Mouse (Mus musculus) liver, embryonic 15.5 days (tissue): ENCODE data around the gene Catsperz. TPM values are rescaled to one million over a fixed set of nuclear protein-coding genes. Genes with fewer than 3 reads are reported as not detected.

ENCODE experiments used
- ATAC-seq: fragments of 200-750 bp; cut with Nextera tagmentation; 2 replicates; pipeline ENCODE4 v1.8.0; 2017; ENCODE audit warnings: moderate number of reproducible peaks, mild to moderate bottlenecking, moderate library complexity; ENCODE audit not compliant: insufficient read depth
- H3K27ac ChIP-seq: fragments of 300-500 bp; sonication (generic); replicated peaks from 2 replicates; pipeline ENCODE4 v1.5.1; 2015; ENCODE audit warnings: mild to moderate bottlenecking, inconsistent platforms
- H3K27me3 ChIP-seq: fragments of 300-500 bp; sonication (generic); 2 replicates; pipeline ENCODE4 v1.6.1; 2015; ENCODE audit warnings: mild to moderate bottlenecking, inconsistent platforms
- H3K36me3 ChIP-seq: fragments of 300-500 bp; sonication (generic); replicated peaks from 2 replicates; pipeline ENCODE4 v1.6.1; 2015; ENCODE audit warnings: moderate library complexity, mild to moderate bottlenecking, inconsistent platforms
- H3K4me1 ChIP-seq: fragments of 300-500 bp; sonication (generic); replicated peaks from 2 replicates; pipeline ENCODE4 v1.6.1; 2015; ENCODE audit warnings: inconsistent platforms
- H3K4me2 ChIP-seq: fragments of 300-500 bp; sonication (generic); 2 replicates; pipeline ENCODE4 v1.6.1; 2015; ENCODE audit warnings: moderate library complexity, mild to moderate bottlenecking, inconsistent platforms
- H3K4me3 ChIP-seq: fragments of 300-500 bp; sonication (generic); replicated peaks from 2 replicates; pipeline ENCODE4 v1.5.1; 2015; ENCODE audit warnings: mild to moderate bottlenecking, inconsistent platforms
- H3K9ac ChIP-seq: fragments of 300-500 bp; sonication (generic); 2 replicates; pipeline ENCODE4 v1.6.1; 2015; ENCODE audit warnings: moderate library complexity, mild to moderate bottlenecking, inconsistent platforms
- H3K9me3 ChIP-seq: fragments of 300-500 bp; sonication (generic); replicated peaks from 2 replicates; pipeline ENCODE4 v1.6.1; 2016; ENCODE audit warnings: inconsistent platforms
- WGBS: fragments of 180-500 bp; shearing (Covaris S2); methylation state at CpG from one replicate; pipeline ENCODE4 v1.1.7; 2015; ENCODE audit warnings: mixed read lengths; ENCODE audit not compliant: insufficient replicate concordance; 5-methylcytosine and 5-hydroxymethylcytosine counted together
- polyA plus RNA-seq: library from polyadenylated mRNA; unstranded; fragments of >200 nt; fragmentation: Nextera tagmentation; extraction: Ambion mirVana; gene quantifications from 2 replicates; pipeline ENCODE4 v1.2.1, GENCODE M21; 2015

Catsperz gene
- polyA plus RNA-seq, 1 experiment from 2014 or later, result 0.59 TPM

- peaks cover 37% of the 10 kb centered on the region for H3K4me1 ChIP-seq
- no peaks in the 10 kb centered on the region for H3K27me3 ChIP-seq
- H3K27ac ChIP-seq, result no peak overlapping the region
- no peak overlapping the region for H3K9ac ChIP-seq
- no peak for ATAC-seq
- H3K9me3 ChIP-seq, result no peaks in the 10 kb centered on the region
- WGBS, result 91% methylated on average over 6 of the region's 6 CpGs
- no peaks in the 10 kb centered on the region for H3K36me3 ChIP-seq
- no peak overlapping the region for H3K4me2 ChIP-seq
- H3K4me3 ChIP-seq, result no peak overlapping the region
These were observed 18.5 kb upstream of the Catsperz start for GRCm38 (mm10) chr19:6943709-6944108.

GRCm38 (mm10) chr19:6942764-6943163 is 17.6 kb upstream of the Catsperz start:
- peak overlapping the region; percentile 96 for H3K4me2 ChIP-seq
- H3K4me3 ChIP-seq, result peak overlapping the region; percentile 82
- 18% methylated on average over 5 of the region's 5 CpGs for WGBS
- no peaks in the 10 kb centered on the region for H3K36me3 ChIP-seq
- no peaks in the 10 kb centered on the region for H3K9me3 ChIP-seq
- peak overlapping the region; percentile 89 for H3K27ac ChIP-seq
- ATAC-seq, result no peak
- peak overlapping the region; percentile 82 for H3K9ac ChIP-seq
- peaks cover 32% of the 10 kb centered on the region for H3K4me1 ChIP-seq
- no peaks in the 10 kb centered on the region for H3K27me3 ChIP-seq

DNA sequence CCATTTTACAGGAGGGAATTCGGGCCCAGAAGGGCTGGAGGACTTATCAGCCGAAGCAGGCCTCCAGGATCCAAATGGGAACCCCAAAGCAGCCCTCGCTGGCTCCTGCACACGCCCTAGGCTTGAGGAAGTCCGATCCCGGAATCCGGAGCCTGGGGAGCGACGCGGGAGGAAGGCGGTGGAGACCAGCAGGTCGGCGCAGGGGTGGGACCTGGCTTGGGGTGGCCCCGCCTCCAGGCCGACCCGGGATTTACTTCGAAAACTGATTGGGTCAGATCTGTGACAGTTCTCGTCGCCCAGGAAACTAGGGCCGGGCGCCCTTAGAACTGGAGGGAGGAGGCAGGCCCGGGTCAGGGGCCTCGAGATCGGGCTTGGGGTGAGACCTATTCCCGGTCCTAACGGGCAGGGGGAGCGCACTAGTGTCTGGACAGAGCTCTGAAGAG is 17.1 kb upstream of the Catsperz start, which contains the start of gene Gpr137:
TSS of gene Gpr137 (minus strand) at position 232 of the 443 bp plus-strand sequence.
- Histone ChIP-seq H3K9ac (peak within 1 kb of the TSS; percentile 82), H3K27me3 (no peaks in the 10 kb centered on the region), H3K4me2 (peak within 1 kb of the TSS; percentile 96), H3K27ac (peak within 1 kb of the TSS; percentile 89), H3K9me3 (no peaks in the 10 kb centered on the region), H3K36me3 (no peaks in the 10 kb centered on the region), H3K4me1 (peaks cover 32% of the 10 kb centered on the region), H3K4me3 (peak within 1 kb of the TSS; percentile 82)
- WGBS, result under 1% methylated on average over 27 of the region's 27 CpGs
- ATAC-seq, result peak; percentile 89

- Histone ChIP-seq H3K4me1 (peaks cover 30% of the 10 kb centered on the region), H3K9me3 (no peaks in the 10 kb centered on the region), H3K27me3 (no peaks in the 10 kb centered on the region), H3K36me3 (no peaks in the 10 kb centered on the region), H3K4me2 (peak within 1 kb of the TSS; percentile 96), H3K4me3 (peak within 1 kb of the TSS; percentile 82), H3K9ac (peak within 1 kb of the TSS; percentile 82), H3K27ac (peak within 1 kb of the TSS; percentile 89)
- ATAC-seq, result peak; percentile 80
- under 1% methylated on average over 83 of the region's 83 CpGs for WGBS
These were observed 16.4 kb upstream of the Catsperz start, which contains the start of gene Bad for GRCm38 (mm10) chr19:6941372-6942248. Bad (plus strand) TSS chr19:6941861.

GRCm38 (mm10) chr19:6940396-6941351 is 15.5 kb upstream of the Catsperz start:
- Histone ChIP-seq H3K27me3 (peaks cover 8% of the 10 kb centered on the region), H3K9ac (peak overlapping the region; percentile 68), H3K9me3 (no peaks in the 10 kb centered on the region), H3K36me3 (no peaks in the 10 kb centered on the region), H3K27ac (peak overlapping the region; percentile 51; the same call in 1 of the 2 replicates), H3K4me3 (peak overlapping the region; percentile 82), H3K4me2 (peak overlapping the region; percentile 96), H3K4me1 (peaks cover 30% of the 10 kb centered on the region)
- no peak for ATAC-seq
- WGBS, result 22% methylated on average over 29 of the region's 29 CpGs

GRCm38 (mm10) chr19:6939106-6940002 is 14.2 kb upstream of the Catsperz start:
- 79% methylated on average over 20 of the region's 20 CpGs for WGBS

GRCm38 (mm10) chr19:6937541-6938465 is 12.6 kb upstream of the Catsperz start:
- Histone ChIP-seq H3K9me3 (no peaks in the 10 kb centered on the region), H3K4me1 (peaks cover 31% of the 10 kb centered on the region), H3K9ac (no peak overlapping the region), H3K27ac (no peak overlapping the region), H3K4me2 (no peak overlapping the region), H3K36me3 (no peaks in the 10 kb centered on the region), H3K4me3 (no peak overlapping the region), H3K27me3 (peaks cover 36% of the 10 kb centered on the region)
- ATAC-seq, result no peak
- WGBS, result 71% methylated on average over 16 of the region's 16 CpGs

More at GRCm38 (mm10) chr19:6939106-6940002, 14.2 kb upstream of the Catsperz start:
- Histone ChIP-seq H3K27ac (no peak overlapping the region), H3K36me3 (no peaks in the 10 kb centered on the region), H3K4me1 (peaks cover 30% of the 10 kb centered on the region), H3K4me2 (no peak overlapping the region), H3K9me3 (no peaks in the 10 kb centered on the region), H3K9ac (no peak overlapping the region), H3K4me3 (no peak overlapping the region), H3K27me3 (peaks cover 21% of the 10 kb centered on the region)
- ATAC-seq, result no peak

DNA sequence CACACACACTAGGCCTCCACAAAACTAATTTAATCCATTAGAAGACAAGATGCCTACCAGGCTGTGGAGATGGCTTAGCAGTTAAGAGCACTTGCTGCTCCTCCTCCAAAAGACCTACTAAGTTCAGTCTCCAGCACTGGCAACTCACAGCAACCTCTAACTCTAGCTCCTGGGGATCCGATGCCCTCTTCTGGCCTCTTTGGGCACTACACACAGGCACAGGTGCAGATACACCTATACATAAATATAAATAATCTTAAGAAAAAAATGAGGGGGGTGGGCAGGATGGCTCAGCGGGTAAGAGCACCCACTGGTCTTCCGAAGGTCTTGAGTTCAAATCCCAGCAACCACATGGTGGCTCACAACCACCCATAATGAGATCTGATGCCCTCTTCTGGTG is 11.1 kb upstream of the Catsperz start:
- 17% methylated on average over 3 of the region's 3 CpGs for WGBS
- Histone ChIP-seq H3K36me3 (no peaks in the 10 kb centered on the region), H3K9me3 (no peaks in the 10 kb centered on the region), H3K4me1 (peaks cover 21% of the 10 kb centered on the region), H3K9ac (no peak overlapping the region), H3K4me3 (no peak overlapping the region), H3K27ac (no peak overlapping the region), H3K27me3 (peaks cover 51% of the 10 kb centered on the region), H3K4me2 (no peak overlapping the region)
- ATAC-seq, result no peak

- peaks cover 10% of the 10 kb centered on the region for H3K4me1 ChIP-seq
- ATAC-seq, result no peak
- H3K4me3 ChIP-seq, result peak within 1 kb of the TSS; percentile 21
- no peak within 1 kb of the TSS for H3K27ac ChIP-seq
- H3K9me3 ChIP-seq, result no peaks in the 10 kb centered on the region
- peaks cover 71% of the 10 kb centered on the region for H3K27me3 ChIP-seq
- 11% methylated on average over 23 of the region's 23 CpGs for WGBS
- peak within 1 kb of the TSS; percentile 48 for H3K4me2 ChIP-seq
- no peak within 1 kb of the TSS for H3K9ac ChIP-seq
- no peaks in the 10 kb centered on the region for H3K36me3 ChIP-seq
These were observed 9.2 kb upstream of the Catsperz start, which contains the start of gene Kcnk4 for GRCm38 (mm10) chr19:6934195-6934977. Kcnk4 (minus strand) TSS chr19:6934515.
